In genomic region chr6:28184781-28185180, GRCm38 (mm10) we compare ENCODE assay signal across 11 mouse cellular contexts. TPM values are rescaled to one million over a fixed set of nuclear protein-coding genes. Genes with fewer than 3 reads are reported as not detected.
DNase-seq lines count a peak whose midpoint lies in the region.
"Had no signal": no experiment of that assay in that cellular context is flagged by ENCODE, and none has a peak within 500 bp of the region (broad histone marks: within the 10 kb centered on the region; RNA-seq: fewer than 3 reads in every experiment).

No protein-coding gene starts in this region.

- DNase-seq in layer of hippocampus, adult 18-20 months (ENCODE audit: low spot score in 2 of 2), result peak; percentile 41 to 68
- DNase-seq in layer of hippocampus, postnatal 25 days (ENCODE audit: extremely low spot score in 1 of 2, low spot score in 1 of 2), result no peak
- peak; percentile 4 for DNase-seq in cerebellum, adult 8-10 months
- peak; percentile 32 for DNase-seq in layer of hippocampus, adult 9-10 months (ENCODE audit: low spot score)
- DNase-seq in right cerebral cortex, postnatal 36 days (ENCODE audit: low spot score in 2 of 2), result peak; percentile 15 to 36
- DNase-seq in urinary bladder, postnatal 10 days (ENCODE audit: low spot score), result no peak
- no peak for DNase-seq in embryo, embryonic 9.5 days (ENCODE audit: extremely low spot score)
- DNase-seq: kidney, adult 9 months; lung, postnatal 36 days; retina, postnatal 1 day; thymus, postnatal 36 days had no signal

RNA-seq across cellular contexts. Expression of gene Grm8, which starts 49.8 kb away (rescaled TPM):
- 1 to 10 TPM; 8.4 to 8.9 TPM for total RNA-seq in layer of hippocampus, adult 18-20 months (2021)
- 1 to 10 TPM; 6.2 to 8.5 TPM for total RNA-seq in layer of hippocampus, postnatal 25 days (2021)

Comparison
In these comparisons a context has a peak if more than half of its experiments do, and no peak if none do; other contexts are left out.
1. DNase-seq: peak in layer of hippocampus, adult 18-20 months (2 of 2), cerebellum, adult 8-10 months (single experiment), layer of hippocampus, adult 9-10 months (single experiment) and right cerebral cortex, postnatal 36 days (2 of 2); none in layer of hippocampus, postnatal 25 days (0 of 2), urinary bladder, postnatal 10 days (single experiment) and embryo, embryonic 9.5 days (single experiment).